Mouse (Mus musculus) liver, postnatal 0 days (tissue): ENCODE measurements around the gene Hsdl1.

Experiments
- CTCF ChIP-seq: sonication (generic); IDR thresholded peaks from 2 replicates; pipeline ENCODE4 v1.5.1; 2016; ENCODE audit warnings: antibody characterized with exemption, low read depth
- EP300 ChIP-seq: IDR thresholded peaks from 2 replicates; pipeline ENCODE4 v1.6.1; 2016; ENCODE audit warnings: antibody characterized with exemption, low read depth, mild to moderate bottlenecking

DNA sequence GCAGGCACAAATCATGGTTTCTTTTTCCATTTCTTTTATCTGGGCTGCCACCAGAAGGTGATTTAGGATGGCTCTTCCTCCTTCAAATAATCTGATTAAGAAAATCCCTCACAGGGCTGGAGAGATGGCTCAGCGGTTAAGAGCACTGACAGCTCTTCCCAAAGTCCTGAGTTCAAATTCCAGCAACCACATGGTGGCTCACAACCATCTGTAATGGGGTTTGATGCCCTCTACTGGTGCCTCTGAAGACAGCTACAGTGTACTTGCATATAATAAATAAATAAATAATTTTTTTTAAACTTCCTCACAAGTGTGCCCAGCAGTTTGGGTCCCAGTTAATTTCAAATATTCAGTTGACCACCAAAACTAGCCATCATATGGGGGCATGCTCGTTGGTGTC, 31.2 kb upstream of the Hsdl1 start:
- TF ChIP-seq CTCF (peak; percentile 30; the same call in 1 of the 2 replicates), EP300 (no peak)
